Mouse (Mus musculus): ENCODE data around the gene Ahnak. TPM values are rescaled to one million over a fixed set of nuclear protein-coding genes. Genes with fewer than 3 reads are reported as not detected.

Ahnak gene
- polyA plus RNA-seq, 1 experiment from 2014 or later = 7.1 TPM

- H3K9me3 ChIP-seq (ENCODE audit: control insufficient read depth, low read length) = no peaks in the 10 kb centered on the region
- 77% methylated on average over 5 of the region's 5 CpGs for WGBS
- no peak overlapping the region for H3K4me3 ChIP-seq (ENCODE audit: low read depth, low read length)
- H3K36me3 ChIP-seq (ENCODE audit: control insufficient read depth, insufficient read depth, low read length) = no peaks in the 10 kb centered on the region
- H3K27me3 ChIP-seq (ENCODE audit: control insufficient read depth, insufficient read depth, low read length) = no peaks in the 10 kb centered on the region
- H3K27ac ChIP-seq (ENCODE audit: low read depth, low read length) = no peak overlapping the region
- no peak overlapping the region for H3K9ac ChIP-seq (ENCODE audit: low read length)
- no peaks in the 10 kb centered on the region for H3K4me1 ChIP-seq (replicated peaks; ENCODE audit: control insufficient read depth, insufficient read depth, low read length)
- DNase-seq (ENCODE audit: low spot score) (peak; percentile 37), ATAC-seq (replicated peaks; ENCODE audit: low FRiP score) (no peak)
- H3K4me2 ChIP-seq (ENCODE audit: low read depth, low read length, severe bottlenecking) = no peak overlapping the region
These were observed 117.0 kb downstream of the Ahnak start for GRCm38 (mm10) chr19:9106096-9106495.

- WGBS = 64% methylated on average over 4 of the region's 4 CpGs
- no peak overlapping the region for H3K4me3 ChIP-seq (ENCODE audit: low read depth, low read length)
- DNase-seq (ENCODE audit: low spot score) = no peak
- H3K9me3 ChIP-seq (ENCODE audit: control insufficient read depth, low read length) = no peaks in the 10 kb centered on the region
- H3K9ac ChIP-seq (ENCODE audit: low read length) = no peak overlapping the region
- H3K4me1 ChIP-seq (replicated peaks; ENCODE audit: control insufficient read depth, insufficient read depth, low read length) = no peaks in the 10 kb centered on the region
- no peak overlapping the region for H3K4me2 ChIP-seq (ENCODE audit: low read depth, low read length, severe bottlenecking)
- no peak for ATAC-seq (replicated peaks; ENCODE audit: low FRiP score)
- no peaks in the 10 kb centered on the region for H3K27me3 ChIP-seq (ENCODE audit: control insufficient read depth, insufficient read depth, low read length)
- no peak overlapping the region for H3K27ac ChIP-seq (ENCODE audit: low read depth, low read length)
- H3K36me3 ChIP-seq (ENCODE audit: control insufficient read depth, insufficient read depth, low read length) = no peaks in the 10 kb centered on the region
These were observed 117.8 kb downstream of the Ahnak start for GRCm38 (mm10) chr19:9106751-9107378.

GRCm38 (mm10) chr19:9107379-9107755 lies 118.3 kb downstream of the Ahnak start:
- no peaks in the 10 kb centered on the region for H3K36me3 ChIP-seq (ENCODE audit: control insufficient read depth, insufficient read depth, low read length)
- no peak overlapping the region for H3K27ac ChIP-seq (ENCODE audit: low read depth, low read length)
- DNase-seq (ENCODE audit: low spot score) (no peak), ATAC-seq (replicated peaks; ENCODE audit: low FRiP score) (no peak)
- no peak overlapping the region for H3K9ac ChIP-seq (ENCODE audit: low read length)
- WGBS = 76% methylated on average over 1 of the region's 1 CpGs
- no peak overlapping the region for H3K4me2 ChIP-seq (ENCODE audit: low read depth, low read length, severe bottlenecking)
- no peak overlapping the region for H3K4me3 ChIP-seq (ENCODE audit: low read depth, low read length)
- no peaks in the 10 kb centered on the region for H3K4me1 ChIP-seq (replicated peaks; ENCODE audit: control insufficient read depth, insufficient read depth, low read length)
- H3K9me3 ChIP-seq (ENCODE audit: control insufficient read depth, low read length) = no peaks in the 10 kb centered on the region
- no peaks in the 10 kb centered on the region for H3K27me3 ChIP-seq (ENCODE audit: control insufficient read depth, insufficient read depth, low read length)

- H3K36me3 ChIP-seq (ENCODE audit: control insufficient read depth, insufficient read depth, low read length) = no peaks in the 10 kb centered on the region
- WGBS = 74% methylated on average over 1 of the region's 1 CpGs
- no peak overlapping the region for H3K9ac ChIP-seq (ENCODE audit: low read length)
- no peak overlapping the region for H3K4me3 ChIP-seq (ENCODE audit: low read depth, low read length)
- no peak for DNase-seq (ENCODE audit: low spot score)
- no peak for ATAC-seq (replicated peaks; ENCODE audit: low FRiP score)
- H3K27me3 ChIP-seq (ENCODE audit: control insufficient read depth, insufficient read depth, low read length) = no peaks in the 10 kb centered on the region
- H3K9me3 ChIP-seq (ENCODE audit: control insufficient read depth, low read length) = no peaks in the 10 kb centered on the region
- no peak overlapping the region for H3K4me2 ChIP-seq (ENCODE audit: low read depth, low read length, severe bottlenecking)
- H3K4me1 ChIP-seq (replicated peaks; ENCODE audit: control insufficient read depth, insufficient read depth, low read length) = no peaks in the 10 kb centered on the region
- H3K27ac ChIP-seq (ENCODE audit: low read depth, low read length) = no peak overlapping the region
These were observed 119.5 kb downstream of the Ahnak start for GRCm38 (mm10) chr19:9108536-9108935.

GRCm38 (mm10) chr19:9110182-9110869 lies 121.2 kb downstream of the Ahnak start:
- Histone ChIP-seq H3K27me3 (ENCODE audit: control insufficient read depth, insufficient read depth, low read length) (no peaks in the 10 kb centered on the region), H3K4me2 (ENCODE audit: low read depth, low read length, severe bottlenecking) (no peak overlapping the region), H3K27ac (ENCODE audit: low read depth, low read length) (no peak overlapping the region), H3K4me3 (ENCODE audit: low read depth, low read length) (no peak overlapping the region), H3K9me3 (ENCODE audit: control insufficient read depth, low read length) (no peaks in the 10 kb centered on the region), H3K4me1 (replicated peaks; ENCODE audit: control insufficient read depth, insufficient read depth, low read length) (no peaks in the 10 kb centered on the region), H3K36me3 (ENCODE audit: control insufficient read depth, insufficient read depth, low read length) (no peaks in the 10 kb centered on the region), H3K9ac (ENCODE audit: low read length) (no peak overlapping the region)
- DNase-seq (ENCODE audit: low spot score) (no peak), ATAC-seq (replicated peaks; ENCODE audit: low FRiP score) (peak; percentile 78)
- 61% methylated on average over 4 of the region's 4 CpGs for WGBS

GRCm38 (mm10) chr19:9112043-9112442 lies 123.0 kb downstream of the Ahnak start:
- no peak overlapping the region for H3K27ac ChIP-seq (ENCODE audit: low read depth, low read length)
- WGBS = 77% methylated on average over 8 of the region's 8 CpGs
- no peaks in the 10 kb centered on the region for H3K27me3 ChIP-seq (ENCODE audit: control insufficient read depth, insufficient read depth, low read length)
- no peak overlapping the region for H3K9ac ChIP-seq (ENCODE audit: low read length)
- ATAC-seq (replicated peaks; ENCODE audit: low FRiP score) = no peak
- H3K4me3 ChIP-seq (ENCODE audit: low read depth, low read length) = no peak overlapping the region
- DNase-seq (ENCODE audit: low spot score) = peak; percentile 39
- no peaks in the 10 kb centered on the region for H3K36me3 ChIP-seq (ENCODE audit: control insufficient read depth, insufficient read depth, low read length)
- H3K4me1 ChIP-seq (replicated peaks; ENCODE audit: control insufficient read depth, insufficient read depth, low read length) = no peaks in the 10 kb centered on the region
- no peaks in the 10 kb centered on the region for H3K9me3 ChIP-seq (ENCODE audit: control insufficient read depth, low read length)
- H3K4me2 ChIP-seq (ENCODE audit: low read depth, low read length, severe bottlenecking) = no peak overlapping the region

GRCm38 (mm10) chr19:9116268-9116667 lies 127.2 kb downstream of the Ahnak start:
- no peak overlapping the region for H3K4me2 ChIP-seq (ENCODE audit: low read depth, low read length, severe bottlenecking)
- H3K9ac ChIP-seq (ENCODE audit: low read length) = no peak overlapping the region
- no peaks in the 10 kb centered on the region for H3K27me3 ChIP-seq (ENCODE audit: control insufficient read depth, insufficient read depth, low read length)
- H3K27ac ChIP-seq (ENCODE audit: low read depth, low read length) = no peak overlapping the region
- H3K4me1 ChIP-seq (replicated peaks; ENCODE audit: control insufficient read depth, insufficient read depth, low read length) = no peaks in the 10 kb centered on the region
- ATAC-seq (replicated peaks; ENCODE audit: low FRiP score) (no peak), DNase-seq (ENCODE audit: low spot score) (no peak)
- H3K4me3 ChIP-seq (ENCODE audit: low read depth, low read length) = no peak overlapping the region
- H3K36me3 ChIP-seq (ENCODE audit: control insufficient read depth, insufficient read depth, low read length) = no peaks in the 10 kb centered on the region
- 88% methylated on average over 4 of the region's 4 CpGs for WGBS
- no peaks in the 10 kb centered on the region for H3K9me3 ChIP-seq (ENCODE audit: control insufficient read depth, low read length)

GRCm38 (mm10) chr19:9117275-9117674 lies 128.2 kb downstream of the Ahnak start:
- no peak overlapping the region for H3K4me3 ChIP-seq (ENCODE audit: low read depth, low read length)
- H3K27ac ChIP-seq (ENCODE audit: low read depth, low read length) = no peak overlapping the region
- ATAC-seq (replicated peaks; ENCODE audit: low FRiP score) (no peak), DNase-seq (ENCODE audit: low spot score) (no peak)
- H3K9ac ChIP-seq (ENCODE audit: low read length) = no peak overlapping the region
- no peak overlapping the region for H3K4me2 ChIP-seq (ENCODE audit: low read depth, low read length, severe bottlenecking)
- H3K27me3 ChIP-seq (ENCODE audit: control insufficient read depth, insufficient read depth, low read length) = no peaks in the 10 kb centered on the region
- no peaks in the 10 kb centered on the region for H3K9me3 ChIP-seq (ENCODE audit: control insufficient read depth, low read length)
- H3K36me3 ChIP-seq (ENCODE audit: control insufficient read depth, insufficient read depth, low read length) = no peaks in the 10 kb centered on the region
- WGBS = 91% methylated on average over 5 of the region's 5 CpGs
- no peaks in the 10 kb centered on the region for H3K4me1 ChIP-seq (replicated peaks; ENCODE audit: control insufficient read depth, insufficient read depth, low read length)

Measured in forebrain, embryonic 11.5 days (tissue).